12 mouse cellular contexts compared by ENCODE assay signal in the genomic region with DNA sequence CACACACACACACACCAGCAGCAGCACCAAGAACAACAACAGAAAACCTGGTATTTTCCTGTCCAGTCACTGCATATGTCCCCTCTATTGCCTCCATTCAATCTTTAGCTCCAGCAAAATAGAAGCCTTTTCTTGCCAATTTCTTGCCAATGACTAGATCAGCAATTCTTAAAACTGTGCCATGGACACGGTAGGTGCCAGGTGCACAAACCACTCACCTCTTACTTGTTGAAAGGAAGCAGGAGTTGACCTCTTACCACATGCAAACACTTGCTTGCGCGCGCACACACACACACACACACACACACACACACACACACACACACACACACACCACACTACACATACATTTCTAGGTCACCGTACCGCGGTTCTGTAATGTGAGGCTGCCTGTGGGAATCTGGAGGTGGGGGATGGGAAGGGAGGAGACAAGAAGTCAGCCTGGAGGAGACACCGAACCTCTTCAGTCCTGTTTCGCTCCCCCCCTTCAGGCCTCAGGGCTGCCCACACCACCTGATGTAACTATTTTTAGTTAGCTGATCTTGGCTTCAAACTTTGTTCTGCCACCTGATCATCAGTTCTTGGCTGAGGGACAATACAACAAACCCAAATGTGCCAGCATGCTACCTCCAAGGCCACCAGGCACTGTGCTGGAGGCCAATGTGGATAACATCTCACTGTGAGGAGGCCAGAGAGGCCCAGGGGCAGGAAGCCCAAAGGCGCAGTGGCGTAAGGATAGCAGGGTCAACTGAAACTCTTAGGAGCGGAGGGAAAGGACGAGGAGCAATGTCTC. TPM values are rescaled to one million over a fixed set of nuclear protein-coding genes. Genes with fewer than 3 reads are reported as not detected.
DNase-seq lines count a peak whose midpoint lies in the region; ATAC-seq and TF ChIP-seq lines count a peak whose summit lies in the region.
"Had no signal": no experiment of that assay in that cellular context is flagged by ENCODE, and none has a peak within 500 bp of the region (broad histone marks: within the 10 kb centered on the region; RNA-seq: fewer than 3 reads in every experiment).

No protein-coding gene starts in this region.

- WGBS in liver, embryonic 12.5 days (ENCODE audit: insufficient replicate concordance): 66% methylated on average over 13 of the region's 13 CpGs

- DNase-seq in cerebellum, postnatal 4 days (ENCODE audit: low spot score in 2 of 2): no peak
- DNase-seq in cerebellum, postnatal 10 days: peak; percentile 77 to 79
- peak; percentile 39 to 43 for DNase-seq in heart, postnatal 36 days
- no peak for DNase-seq in c-Kit-positive CD71-positive TER-119-positive erythroid progenitor cells, embryonic 14.5 days (ENCODE audit: low spot score)
- DNase-seq: right cerebral cortex, adult 18-20 months had no signal

- no peak overlapping the region for H3K4me2 ChIP-seq in liver, embryonic 12.5 days

- peak; percentile 67 for ATAC-seq in cerebellum, adult (ENCODE audit: insufficient number of reproducible peaks, low FRiP score, low TSS enrichment)
- ATAC-seq in granulocyte monocyte progenitor cell, adult 5-6 weeks (replicated peaks; ENCODE audit: poor library complexity, severe bottlenecking): no peak
- no peak for ATAC-seq in liver, embryonic 12.5 days
- ATAC-seq: forebrain, embryonic 14.5 days had no signal

- intact Hi-C loops in heart, postnatal 36 days (cut with DNase I): no loop called here

- H3K36me3 ChIP-seq in E14TG2a.4 (ENCODE audit: insufficient read depth, low read length): peaks cover 23% of the 10 kb centered on the region
- H3K36me3 ChIP-seq in liver, embryonic 12.5 days: no peaks in the 10 kb centered on the region

- H3K27ac ChIP-seq in liver, embryonic 12.5 days: no peak overlapping the region
- H3K27ac ChIP-seq: left cerebral cortex, adult 2 months had no signal

- H3K4me1 ChIP-seq in E14TG2a.4 (replicated peaks; ENCODE audit: low read depth, low read length): peaks cover 65% of the 10 kb centered on the region
- H3K4me1 ChIP-seq in liver, embryonic 12.5 days: peaks cover 25% of the 10 kb centered on the region

- H3K4me3 ChIP-seq in E14TG2a.4 (replicated peaks; ENCODE audit: low read length): peak overlapping the region; percentile 43; the same call in 1 of the 2 replicates
- H3K4me3 ChIP-seq in liver, embryonic 12.5 days: no peak overlapping the region
- H3K4me3 ChIP-seq: left cerebral cortex, adult 2 months; megakaryocyte, embryonic 14.5 days had no signal

- no peak overlapping the region for H3K9ac ChIP-seq in liver, embryonic 12.5 days

- H3K27me3 ChIP-seq in E14TG2a.4 (ENCODE audit: insufficient read depth, low read length): peaks cover 32% of the 10 kb centered on the region
- peaks cover 11% of the 10 kb centered on the region for H3K27me3 ChIP-seq in liver, embryonic 12.5 days (replicated peaks)
- H3K27me3 ChIP-seq: megakaryocyte, embryonic 14.5 days had no signal

- H3K9me3 ChIP-seq in E14TG2a.4 (ENCODE audit: low read length): peaks cover 6% of the 10 kb centered on the region; the same call in 1 of the 2 replicates
- no peaks in the 10 kb centered on the region for H3K9me3 ChIP-seq in liver, embryonic 12.5 days (replicated peaks)
- H3K9me3 ChIP-seq: megakaryocyte, embryonic 14.5 days had no signal

- TF ChIP-seq CTCF in E14TG2a.4 (conservative IDR thresholded peaks at IDR 0.05; ENCODE audit: low read length): no peak

RNA-seq across cellular contexts. Expression of gene Plekhf1, which starts 3.0 kb away (rescaled TPM):
- total RNA-seq in heart, postnatal 36 days (2021): 1 to 10 TPM; 8.9 to 9.3 TPM
- 0.32 and 2.8 TPM in 2 replicates for total RNA-seq in granulocyte monocyte progenitor cell, adult 5-6 weeks (2014; fragmentation: Nextera tagmentation)
- 0.52 and 1.2 TPM in 2 replicates for total RNA-seq in granulocyte monocyte progenitor cell, adult 5-6 weeks (2017)
- polyA plus RNA-seq in liver, embryonic 12.5 days (2016; fragmentation: Nextera tagmentation; extraction: Ambion mirVana): 0.45 and 0.55 TPM in 2 replicates

RNA-seq across cellular contexts. Expression of gene 1600014C10Rik, which starts 41.8 kb away (rescaled TPM):
- total RNA-seq in heart, postnatal 36 days (2021): 10 to 100 TPM; 29.2 to 34.7 TPM
- total RNA-seq in granulocyte monocyte progenitor cell, adult 5-6 weeks (2014; fragmentation: Nextera tagmentation): 31.3 and 39.0 TPM in 2 replicates
- 23.6 and 31.1 TPM in 2 replicates for total RNA-seq in granulocyte monocyte progenitor cell, adult 5-6 weeks (2017)
- 7.0 and 7.5 TPM in 2 replicates for polyA plus RNA-seq in liver, embryonic 12.5 days (2016; fragmentation: Nextera tagmentation; extraction: Ambion mirVana)

RNA-seq across cellular contexts. Expression of gene Pop4, which starts 46.5 kb away (rescaled TPM):
- total RNA-seq in heart, postnatal 36 days (2021): 10 to 100 TPM in 1 of 2 experiments, 1 to 10 TPM in 1; 8.5 to 11.1 TPM
- 27.7 and 37.0 TPM in 2 replicates for total RNA-seq in granulocyte monocyte progenitor cell, adult 5-6 weeks (2014; fragmentation: Nextera tagmentation)
- 44.9 and 48.6 TPM in 2 replicates for total RNA-seq in granulocyte monocyte progenitor cell, adult 5-6 weeks (2017)
- 24.5 and 27.9 TPM in 2 replicates for polyA plus RNA-seq in liver, embryonic 12.5 days (2016; fragmentation: Nextera tagmentation; extraction: Ambion mirVana)

Comparison
In these comparisons a context has a peak if more than half of its experiments do, and no peak if none do; other contexts are left out.
1. DNase-seq: peak in cerebellum, postnatal 10 days (2 of 2) and heart, postnatal 36 days (2 of 2); none in cerebellum, postnatal 4 days (0 of 2) and c-Kit-positive CD71-positive TER-119-positive erythroid progenitor cells, embryonic 14.5 days (single experiment).